Mouse (Mus musculus) embryo, embryonic 11 days (tissue): ENCODE measurements at regions not wholly inside any gene's neighbourhood (a gene's known extent, or its start where the extent isn't known, plus 50 kb on each side); places are given as distances from the start of the nearest gene placed in this dataset.

Experiments used
- DNase-seq: peaks from one replicate; pipeline ENCODE4 v3.0.0-alpha.2; 2015

GRCm38 (mm10) chr2:67180962-67181361, 232.6 kb upstream of the Gm21830 start:
- DNase-seq: no peak

GRCm38 (mm10) chr2:67221061-67221802, 192.3 kb upstream of the Gm21830 start:
- DNase-seq: no peak

GRCm38 (mm10) chr2:67226299-67226698, 187.2 kb upstream of the Gm21830 start:
- peak; percentile 7 for DNase-seq

GRCm38 (mm10) chr2:67257455-67257854, 156.1 kb upstream of the Gm21830 start:
- peak; percentile 11 for DNase-seq
